Mouse (Mus musculus) frontal cortex, postnatal 36 days (tissue): ENCODE results near the gene Csl.

Source experiments
- DNase-seq, 2 experiments: peaks; one replicate each; pipeline ENCODE4 v3.0.0; 2022; ENCODE audit warnings: low spot score in 2 of 2

Csl gene

GRCm38 (mm10) chr10:99759558-99759957 is at the start of gene Csl:
Gene Csl, minus strand, starts transcription at chr10:99759658.
- no peak for DNase-seq

- no peak for DNase-seq
Measured at GRCm38 (mm10) chr10:99789418-99789817, 30.0 kb upstream of the Csl start.

GRCm38 (mm10) chr10:99774228-99775120 is 15.0 kb upstream of the Csl start:
- DNase-seq: no peak

- no peak for DNase-seq
Measured at GRCm38 (mm10) chr10:99750146-99750545, 9.3 kb downstream of the Csl start.

- no peak for DNase-seq
Measured at GRCm38 (mm10) chr10:99748668-99749260, 10.7 kb downstream of the Csl start.

- DNase-seq: no peak
Measured at GRCm38 (mm10) chr10:99748009-99748408, 11.4 kb downstream of the Csl start.

GRCm38 (mm10) chr10:99741609-99742280 is 17.7 kb downstream of the Csl start:
- no peak for DNase-seq

GRCm38 (mm10) chr10:99713129-99713528 is 46.3 kb downstream of the Csl start:
- no peak for DNase-seq

- no peak for DNase-seq
Measured at GRCm38 (mm10) chr10:99711567-99711966, 47.9 kb downstream of the Csl start.
